Mouse (Mus musculus) spleen, adult 12 weeks (tissue): ENCODE results near the gene Tcp11l2.

ENCODE experiments used
- DNase-seq: peaks from one replicate; pipeline ENCODE4 v3.0.0; 2022; ENCODE audit warnings: low spot score

Tcp11l2 gene

GRCm38 (mm10) chr10:84576395-84577070, at the start of gene Tcp11l2:
Gene Tcp11l2 (plus strand): TSS chr10:84576626.
- DNase-seq: peak; percentile 91

- no peak for DNase-seq
Measured at GRCm38 (mm10) chr10:84527070-84527469, 49.4 kb upstream of the Tcp11l2 start.

GRCm38 (mm10) chr10:84527631-84528030, 48.8 kb upstream of the Tcp11l2 start:
- DNase-seq: no peak

GRCm38 (mm10) chr10:84530388-84530787, 46.0 kb upstream of the Tcp11l2 start:
- no peak for DNase-seq

GRCm38 (mm10) chr10:84531576-84531975, 44.9 kb upstream of the Tcp11l2 start:
- DNase-seq: no peak

- DNase-seq: no peak
Measured at GRCm38 (mm10) chr10:84532191-84532889, 44.1 kb upstream of the Tcp11l2 start.

- DNase-seq: no peak
Measured at GRCm38 (mm10) chr10:84532911-84533882, 43.2 kb upstream of the Tcp11l2 start.

- no peak for DNase-seq
Measured at GRCm38 (mm10) chr10:84533912-84534671, 42.3 kb upstream of the Tcp11l2 start, which contains the start of gene Ckap4. Gene Ckap4 (minus strand): TSS chr10:84534062.

GRCm38 (mm10) chr10:84535458-84535857, 41.0 kb upstream of the Tcp11l2 start:
- DNase-seq: no peak

GRCm38 (mm10) chr10:84535859-84536258, 40.6 kb upstream of the Tcp11l2 start:
- DNase-seq: no peak

GRCm38 (mm10) chr10:84539651-84540050, 36.8 kb upstream of the Tcp11l2 start:
- DNase-seq: no peak

- DNase-seq: no peak
Measured at GRCm38 (mm10) chr10:84542802-84543658, 33.4 kb upstream of the Tcp11l2 start.

GRCm38 (mm10) chr10:84544841-84545610, 31.4 kb upstream of the Tcp11l2 start:
- DNase-seq: no peak

- no peak for DNase-seq
Measured at GRCm38 (mm10) chr10:84549146-84549919, 27.1 kb upstream of the Tcp11l2 start.

- DNase-seq: no peak
Measured at GRCm38 (mm10) chr10:84549920-84550293, 26.5 kb upstream of the Tcp11l2 start.

- DNase-seq: no peak
Measured at GRCm38 (mm10) chr10:84551846-84552245, 24.6 kb upstream of the Tcp11l2 start.

- no peak for DNase-seq
Measured at GRCm38 (mm10) chr10:84552477-84552876, 23.9 kb upstream of the Tcp11l2 start.

GRCm38 (mm10) chr10:84554291-84555009, 22.0 kb upstream of the Tcp11l2 start:
- DNase-seq: no peak
